Mouse (Mus musculus): ENCODE results near the gene Camk1g. TPM values are rescaled to one million over a fixed set of nuclear protein-coding genes. Genes with fewer than 3 reads are reported as not detected.

Gene Camk1g
- polyA plus RNA-seq, 1 experiment from 2014 or later = 12.2 TPM

DNA sequence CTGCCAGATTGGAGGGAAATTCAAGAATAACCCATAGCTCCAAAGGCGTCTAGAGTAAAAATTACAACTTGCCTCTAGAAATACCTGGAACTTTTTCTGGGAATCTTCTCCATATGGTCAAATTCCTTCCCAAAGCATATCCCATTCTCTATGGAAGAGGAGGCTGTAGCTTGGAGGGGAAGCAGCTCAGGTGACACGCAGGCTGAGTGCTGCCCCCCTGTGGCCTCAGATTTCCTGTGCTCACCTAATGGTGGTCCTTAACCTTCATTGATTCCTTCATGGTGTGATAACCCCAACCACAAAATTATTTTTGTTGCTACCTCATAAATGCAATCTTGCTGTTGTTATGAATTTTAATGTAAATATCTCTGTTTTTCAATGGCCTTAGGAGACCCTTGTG is 45.9 kb downstream of the Camk1g start:
- Histone ChIP-seq H3K27me3 (ENCODE audit: control insufficient read depth, insufficient read depth, low read length) (no peaks in the 10 kb centered on the region), H3K27ac (ENCODE audit: low read depth, low read length) (no peak overlapping the region), H3K4me1 (replicated peaks; ENCODE audit: control insufficient read depth, insufficient read depth, low read length) (no peaks in the 10 kb centered on the region), H3K4me2 (replicated peaks; ENCODE audit: low read depth, low read length) (no peak overlapping the region), H3K4me3 (ENCODE audit: low read depth, low read length) (no peak overlapping the region), H3K36me3 (ENCODE audit: control insufficient read depth, insufficient read depth, low read length) (no peaks in the 10 kb centered on the region), H3K9me3 (ENCODE audit: control insufficient read depth, low read length) (no peaks in the 10 kb centered on the region), H3K9ac (ENCODE audit: low read depth, low read length) (no peak overlapping the region)
- ATAC-seq (ENCODE audit: low FRiP score) = no peak
- DNase-seq (ENCODE audit: low spot score) = peak; percentile 53
- WGBS = 41% methylated on average over 2 of the region's 2 CpGs

DNA sequence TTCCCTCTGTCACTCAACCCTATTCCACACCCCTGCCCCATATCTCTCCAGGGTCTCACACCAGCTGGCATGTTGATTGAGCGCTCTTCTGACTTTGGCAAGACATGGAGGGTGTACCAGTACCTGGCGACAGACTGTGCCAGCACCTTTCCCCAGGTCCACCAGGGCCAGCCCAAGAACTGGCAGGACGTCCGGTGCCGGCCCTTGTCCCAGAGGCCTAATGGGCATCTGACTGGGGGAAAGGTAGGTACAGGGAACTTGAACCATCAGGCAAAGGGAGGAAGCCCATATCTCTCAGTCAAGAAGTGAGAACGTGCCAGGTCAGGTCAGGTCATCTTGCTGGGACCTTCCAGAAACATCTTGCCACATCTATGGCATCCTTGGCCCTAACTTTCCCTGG is 46.4 kb downstream of the Camk1g start:
- Histone ChIP-seq H3K36me3 (ENCODE audit: control insufficient read depth, insufficient read depth, low read length) (no peaks in the 10 kb centered on the region), H3K27me3 (ENCODE audit: control insufficient read depth, insufficient read depth, low read length) (no peaks in the 10 kb centered on the region), H3K4me1 (replicated peaks; ENCODE audit: control insufficient read depth, insufficient read depth, low read length) (no peaks in the 10 kb centered on the region), H3K4me3 (ENCODE audit: low read depth, low read length) (no peak overlapping the region), H3K4me2 (replicated peaks; ENCODE audit: low read depth, low read length) (no peak overlapping the region), H3K9me3 (ENCODE audit: control insufficient read depth, low read length) (no peaks in the 10 kb centered on the region), H3K27ac (ENCODE audit: low read depth, low read length) (no peak overlapping the region), H3K9ac (ENCODE audit: low read depth, low read length) (no peak overlapping the region)
- 91% methylated on average over 6 of the region's 6 CpGs for WGBS
- ATAC-seq (ENCODE audit: low FRiP score) (no peak), DNase-seq (ENCODE audit: low spot score) (no peak)

DNA sequence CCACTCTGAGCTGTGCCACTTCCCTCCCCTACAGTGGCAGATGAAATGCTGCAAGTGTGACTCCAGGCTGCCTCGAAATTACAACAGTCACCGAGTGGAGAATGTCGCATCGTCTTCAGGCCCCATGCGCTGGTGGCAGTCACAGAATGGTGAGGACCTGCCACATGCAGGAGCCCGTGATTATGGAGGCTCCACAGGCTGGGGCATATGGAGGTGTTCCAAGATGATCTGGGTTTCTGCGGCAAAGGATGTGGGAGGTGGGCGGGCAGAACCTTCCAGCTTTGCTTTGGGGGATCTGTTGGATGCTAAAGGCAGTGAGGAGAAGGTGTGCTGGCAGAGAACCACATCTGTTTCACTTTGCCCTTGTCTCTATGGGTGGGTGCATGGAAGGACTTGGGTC is 49.7 kb downstream of the Camk1g start:
- ATAC-seq (ENCODE audit: low FRiP score) = no peak
- H3K27ac ChIP-seq (ENCODE audit: low read depth, low read length) = no peak overlapping the region
- WGBS = 88% methylated on average over 8 of the region's 8 CpGs
- H3K9me3 ChIP-seq (ENCODE audit: control insufficient read depth, low read length) = no peaks in the 10 kb centered on the region
- DNase-seq (ENCODE audit: low spot score) = no peak
- H3K4me1 ChIP-seq (replicated peaks; ENCODE audit: control insufficient read depth, insufficient read depth, low read length) = no peaks in the 10 kb centered on the region
- no peaks in the 10 kb centered on the region for H3K27me3 ChIP-seq (ENCODE audit: control insufficient read depth, insufficient read depth, low read length)
- no peaks in the 10 kb centered on the region for H3K36me3 ChIP-seq (ENCODE audit: control insufficient read depth, insufficient read depth, low read length)
- H3K9ac ChIP-seq (ENCODE audit: low read depth, low read length) = no peak overlapping the region
- no peak overlapping the region for H3K4me3 ChIP-seq (ENCODE audit: low read depth, low read length)
- H3K4me2 ChIP-seq (replicated peaks; ENCODE audit: low read depth, low read length) = no peak overlapping the region

DNA sequence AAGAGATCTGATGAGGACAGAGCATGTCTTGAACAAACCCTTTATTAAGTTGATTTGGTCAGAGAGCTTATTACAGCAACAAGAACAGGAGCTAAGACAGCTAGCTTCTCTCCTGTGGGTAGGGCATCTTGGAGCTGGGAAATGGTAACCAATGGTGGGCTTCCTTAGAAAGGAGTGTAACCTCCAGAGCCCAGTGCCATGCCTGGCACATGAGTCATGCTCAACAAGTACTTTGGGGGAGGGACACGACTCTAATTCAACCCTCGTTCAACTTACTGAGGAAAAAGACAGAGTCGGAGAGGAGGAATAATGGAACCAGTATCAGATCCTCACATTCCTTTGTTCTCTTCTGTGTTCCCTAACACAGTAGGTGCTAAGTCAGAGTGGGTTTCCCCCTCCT is 50.4 kb downstream of the Camk1g start:
- DNase-seq (ENCODE audit: low spot score) (no peak), ATAC-seq (ENCODE audit: low FRiP score) (no peak)
- WGBS = 60% methylated on average over 3 of the region's 3 CpGs
- Histone ChIP-seq H3K9me3 (ENCODE audit: control insufficient read depth, low read length) (no peaks in the 10 kb centered on the region), H3K4me2 (replicated peaks; ENCODE audit: low read depth, low read length) (no peak overlapping the region), H3K4me1 (replicated peaks; ENCODE audit: control insufficient read depth, insufficient read depth, low read length) (no peaks in the 10 kb centered on the region), H3K27ac (ENCODE audit: low read depth, low read length) (no peak overlapping the region), H3K27me3 (ENCODE audit: control insufficient read depth, insufficient read depth, low read length) (no peaks in the 10 kb centered on the region), H3K9ac (ENCODE audit: low read depth, low read length) (no peak overlapping the region), H3K4me3 (ENCODE audit: low read depth, low read length) (no peak overlapping the region), H3K36me3 (ENCODE audit: control insufficient read depth, insufficient read depth, low read length) (no peaks in the 10 kb centered on the region)

DNA sequence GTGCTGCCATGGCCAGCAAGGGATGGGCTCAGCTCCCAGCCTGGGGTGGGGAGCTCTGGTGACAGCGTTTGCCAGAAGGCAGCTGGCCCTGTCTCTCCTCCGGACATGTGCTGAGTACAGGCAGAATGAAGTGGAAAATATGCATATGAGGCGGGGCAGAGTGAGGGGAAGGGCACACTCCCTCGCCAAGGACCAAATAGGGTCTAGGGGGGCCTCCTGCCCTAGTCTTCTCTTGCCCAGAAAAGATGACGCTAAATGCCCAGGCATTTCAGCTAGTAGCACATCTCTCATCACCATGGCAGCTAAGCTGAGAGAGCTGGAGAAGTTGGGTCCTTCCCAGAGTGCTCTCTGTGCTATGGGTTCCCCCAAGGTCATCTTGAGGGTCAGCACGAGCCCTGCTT is 52.9 kb downstream of the Camk1g start:
- ATAC-seq (ENCODE audit: low FRiP score) = peak; percentile 43; the same call in 1 of the 2 replicates
- 44% methylated on average over 6 of the region's 6 CpGs for WGBS
- Histone ChIP-seq H3K36me3 (ENCODE audit: control insufficient read depth, insufficient read depth, low read length) (no peaks in the 10 kb centered on the region), H3K9me3 (ENCODE audit: control insufficient read depth, low read length) (no peaks in the 10 kb centered on the region), H3K9ac (ENCODE audit: low read depth, low read length) (no peak overlapping the region), H3K27me3 (ENCODE audit: control insufficient read depth, insufficient read depth, low read length) (no peaks in the 10 kb centered on the region), H3K27ac (ENCODE audit: low read depth, low read length) (no peak overlapping the region), H3K4me2 (replicated peaks; ENCODE audit: low read depth, low read length) (no peak overlapping the region), H3K4me3 (ENCODE audit: low read depth, low read length) (no peak overlapping the region), H3K4me1 (replicated peaks; ENCODE audit: control insufficient read depth, insufficient read depth, low read length) (no peaks in the 10 kb centered on the region)
- no peak for DNase-seq (ENCODE audit: low spot score)

DNA sequence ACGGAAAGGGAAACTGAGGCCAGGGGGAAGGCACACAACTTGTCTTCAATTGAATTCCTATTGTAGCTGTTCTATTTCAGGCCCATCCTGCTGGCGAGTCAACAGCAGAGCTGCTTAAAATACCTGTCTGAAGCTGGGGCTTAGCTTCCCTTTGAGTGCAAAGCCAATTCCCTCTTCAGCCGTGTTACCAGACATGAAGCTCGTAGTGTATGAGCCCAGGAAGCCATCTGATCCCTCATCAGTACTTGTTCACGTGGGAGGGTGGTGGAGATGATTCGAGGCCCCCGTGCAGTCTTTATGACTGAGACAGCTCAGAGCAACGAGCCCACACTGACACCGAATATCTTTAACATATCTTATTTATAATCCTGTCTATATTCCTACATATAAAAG is 53.7 kb downstream of the Camk1g start:
- H3K36me3 ChIP-seq (ENCODE audit: control insufficient read depth, insufficient read depth, low read length) = no peaks in the 10 kb centered on the region
- no peak overlapping the region for H3K4me3 ChIP-seq (ENCODE audit: low read depth, low read length)
- no peaks in the 10 kb centered on the region for H3K4me1 ChIP-seq (replicated peaks; ENCODE audit: control insufficient read depth, insufficient read depth, low read length)
- H3K27me3 ChIP-seq (ENCODE audit: control insufficient read depth, insufficient read depth, low read length) = no peaks in the 10 kb centered on the region
- H3K4me2 ChIP-seq (replicated peaks; ENCODE audit: low read depth, low read length) = no peak overlapping the region
- 86% methylated on average over 9 of the region's 9 CpGs for WGBS
- no peak overlapping the region for H3K27ac ChIP-seq (ENCODE audit: low read depth, low read length)
- DNase-seq (ENCODE audit: low spot score) (no peak), ATAC-seq (ENCODE audit: low FRiP score) (no peak)
- H3K9me3 ChIP-seq (ENCODE audit: control insufficient read depth, low read length) = no peaks in the 10 kb centered on the region
- H3K9ac ChIP-seq (ENCODE audit: low read depth, low read length) = no peak overlapping the region

DNA sequence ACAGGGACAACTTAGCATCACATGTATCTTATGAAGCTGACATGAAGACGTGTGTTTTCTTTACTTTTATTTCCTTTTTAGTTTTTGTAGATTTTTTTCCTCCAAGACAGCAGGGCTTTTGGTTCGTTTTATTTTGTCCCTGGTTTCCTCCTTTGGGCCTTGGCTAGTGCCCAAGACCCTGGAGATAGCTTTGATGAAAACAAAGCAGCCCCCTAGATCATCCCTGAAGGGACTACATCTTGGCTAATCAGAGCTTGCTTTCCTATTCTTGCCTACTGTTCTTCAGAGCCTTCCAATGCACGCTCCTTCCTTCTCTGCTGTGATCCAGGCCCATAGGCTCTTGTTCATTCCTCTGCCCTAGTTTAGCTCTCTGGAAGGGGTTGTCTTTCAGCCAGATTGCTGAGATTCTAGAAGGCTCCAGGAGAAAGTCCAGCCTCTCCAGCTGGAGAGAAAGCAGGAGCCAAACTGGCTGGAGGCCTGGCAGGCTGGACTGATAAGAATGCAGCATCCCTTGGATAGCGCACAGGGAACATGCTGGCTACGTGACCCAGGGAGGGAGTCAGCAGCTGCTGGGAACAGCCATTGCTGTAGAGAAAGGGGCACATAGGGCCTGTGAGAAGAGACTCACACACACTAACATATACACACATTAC is 54.3 kb downstream of the Camk1g start:
- ATAC-seq (ENCODE audit: low FRiP score) (no peak), DNase-seq (ENCODE audit: low spot score) (no peak)
- 82% methylated on average over 5 of the region's 5 CpGs for WGBS
- Histone ChIP-seq H3K9me3 (ENCODE audit: control insufficient read depth, low read length) (no peaks in the 10 kb centered on the region), H3K27ac (ENCODE audit: low read depth, low read length) (no peak overlapping the region), H3K9ac (ENCODE audit: low read depth, low read length) (no peak overlapping the region), H3K36me3 (ENCODE audit: control insufficient read depth, insufficient read depth, low read length) (no peaks in the 10 kb centered on the region), H3K4me2 (replicated peaks; ENCODE audit: low read depth, low read length) (no peak overlapping the region), H3K27me3 (ENCODE audit: control insufficient read depth, insufficient read depth, low read length) (no peaks in the 10 kb centered on the region), H3K4me1 (replicated peaks; ENCODE audit: control insufficient read depth, insufficient read depth, low read length) (no peaks in the 10 kb centered on the region), H3K4me3 (ENCODE audit: low read depth, low read length) (no peak overlapping the region)

DNA sequence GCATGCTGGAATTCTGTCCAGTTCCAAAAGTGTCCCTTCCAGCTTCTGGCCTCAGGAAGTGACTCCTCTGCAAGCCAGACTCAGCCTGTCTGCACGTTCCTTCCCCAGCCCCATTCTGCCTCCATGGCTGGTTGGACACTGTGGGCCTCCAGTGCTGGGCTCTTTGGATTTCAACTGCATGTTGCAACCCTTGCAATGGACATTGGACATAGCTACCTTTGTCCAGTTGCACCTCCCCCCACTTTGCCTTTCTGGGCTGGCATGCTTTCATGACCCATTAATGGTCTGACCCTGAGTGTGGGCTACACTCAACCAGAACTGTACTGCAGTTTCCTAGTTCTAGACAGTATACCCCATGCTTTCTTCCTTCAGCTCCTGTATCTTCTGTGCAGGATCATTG is 58.5 kb downstream of the Camk1g start:
- H3K27me3 ChIP-seq (ENCODE audit: control insufficient read depth, insufficient read depth, low read length) = no peaks in the 10 kb centered on the region
- WGBS = 71% methylated on average over 1 of the region's 1 CpGs
- H3K4me2 ChIP-seq (replicated peaks; ENCODE audit: low read depth, low read length) = no peak overlapping the region
- no peaks in the 10 kb centered on the region for H3K9me3 ChIP-seq (ENCODE audit: control insufficient read depth, low read length)
- no peaks in the 10 kb centered on the region for H3K4me1 ChIP-seq (replicated peaks; ENCODE audit: control insufficient read depth, insufficient read depth, low read length)
- H3K4me3 ChIP-seq (ENCODE audit: low read depth, low read length) = no peak overlapping the region
- no peaks in the 10 kb centered on the region for H3K36me3 ChIP-seq (ENCODE audit: control insufficient read depth, insufficient read depth, low read length)
- DNase-seq (ENCODE audit: low spot score) (no peak), ATAC-seq (ENCODE audit: low FRiP score) (no peak)
- H3K27ac ChIP-seq (ENCODE audit: low read depth, low read length) = no peak overlapping the region
- no peak overlapping the region for H3K9ac ChIP-seq (ENCODE audit: low read depth, low read length)

DNA sequence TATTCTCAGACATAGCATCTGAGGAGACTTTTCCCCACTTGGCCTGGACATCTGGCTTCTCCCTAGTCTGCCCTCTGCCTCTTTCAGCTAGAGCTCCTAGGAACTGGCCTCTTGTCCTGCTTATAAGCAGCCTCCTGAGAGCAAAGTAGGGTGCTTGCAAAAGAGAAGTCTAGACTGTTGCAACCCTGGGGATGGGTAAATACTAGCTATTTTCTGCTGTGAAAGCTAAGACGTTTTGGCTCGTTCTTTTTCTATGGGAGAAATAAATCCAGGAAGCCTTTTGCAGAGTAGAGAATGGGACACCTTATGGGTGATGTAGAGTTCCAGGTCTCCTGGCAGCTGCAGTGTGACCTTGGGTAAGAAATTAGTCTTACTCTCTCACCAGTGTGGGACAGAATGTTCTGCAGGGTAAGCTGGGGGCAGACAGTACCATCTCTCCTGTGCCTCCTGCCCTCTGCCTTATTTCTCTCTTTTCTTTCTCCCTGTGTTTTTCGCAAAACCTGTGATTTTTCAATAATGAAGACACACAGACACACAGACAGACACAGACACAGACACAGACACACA is 59.5 kb downstream of the Camk1g start:
- Histone ChIP-seq H3K9ac (ENCODE audit: low read depth, low read length) (no peak overlapping the region), H3K27me3 (ENCODE audit: control insufficient read depth, insufficient read depth, low read length) (no peaks in the 10 kb centered on the region), H3K36me3 (ENCODE audit: control insufficient read depth, insufficient read depth, low read length) (no peaks in the 10 kb centered on the region), H3K4me2 (replicated peaks; ENCODE audit: low read depth, low read length) (no peak overlapping the region), H3K4me1 (replicated peaks; ENCODE audit: control insufficient read depth, insufficient read depth, low read length) (no peaks in the 10 kb centered on the region), H3K27ac (ENCODE audit: low read depth, low read length) (no peak overlapping the region), H3K4me3 (ENCODE audit: low read depth, low read length) (no peak overlapping the region), H3K9me3 (ENCODE audit: control insufficient read depth, low read length) (no peaks in the 10 kb centered on the region)
- WGBS = 85% methylated on average over 3 of the region's 3 CpGs
- DNase-seq (ENCODE audit: low spot score) (no peak), ATAC-seq (ENCODE audit: low FRiP score) (no peak)
